Mouse (Mus musculus): Measurements from ENCODE around the gene Clasp2. TPM values are rescaled to one million over a fixed set of nuclear protein-coding genes. Genes with fewer than 3 reads are reported as not detected.
"Not testable (repeated sequence)": the region's sequence is repeated elsewhere in the genome, so short reads cannot be mapped to it uniquely, and the experiment has no call there.

The Clasp2 gene
- total RNA-seq, 2 experiments from 2014 or later, result 95.4 TPM

DNA sequence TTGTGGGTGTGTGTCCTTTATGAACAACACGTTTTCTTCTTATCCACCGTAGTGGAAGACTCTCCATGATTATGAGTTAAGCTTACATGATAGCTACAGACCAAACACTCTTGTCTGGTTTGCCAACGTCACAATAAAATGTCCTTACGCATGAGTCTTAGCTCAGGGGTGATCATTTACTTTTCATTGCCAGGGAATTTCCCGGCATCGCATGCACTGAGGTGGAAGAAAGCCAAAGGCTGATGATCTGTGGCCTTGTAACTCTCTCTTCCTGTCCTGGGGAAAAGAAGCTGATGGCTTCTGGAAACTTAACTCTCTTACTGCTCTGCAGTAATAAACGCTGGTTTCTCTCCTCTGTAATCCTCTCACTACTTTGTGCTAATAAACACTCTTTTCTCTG is 8.1 kb downstream of the Clasp2 start:
- no peak for DNase-seq (ENCODE audit: low spot score in 2 of 2)

DNA sequence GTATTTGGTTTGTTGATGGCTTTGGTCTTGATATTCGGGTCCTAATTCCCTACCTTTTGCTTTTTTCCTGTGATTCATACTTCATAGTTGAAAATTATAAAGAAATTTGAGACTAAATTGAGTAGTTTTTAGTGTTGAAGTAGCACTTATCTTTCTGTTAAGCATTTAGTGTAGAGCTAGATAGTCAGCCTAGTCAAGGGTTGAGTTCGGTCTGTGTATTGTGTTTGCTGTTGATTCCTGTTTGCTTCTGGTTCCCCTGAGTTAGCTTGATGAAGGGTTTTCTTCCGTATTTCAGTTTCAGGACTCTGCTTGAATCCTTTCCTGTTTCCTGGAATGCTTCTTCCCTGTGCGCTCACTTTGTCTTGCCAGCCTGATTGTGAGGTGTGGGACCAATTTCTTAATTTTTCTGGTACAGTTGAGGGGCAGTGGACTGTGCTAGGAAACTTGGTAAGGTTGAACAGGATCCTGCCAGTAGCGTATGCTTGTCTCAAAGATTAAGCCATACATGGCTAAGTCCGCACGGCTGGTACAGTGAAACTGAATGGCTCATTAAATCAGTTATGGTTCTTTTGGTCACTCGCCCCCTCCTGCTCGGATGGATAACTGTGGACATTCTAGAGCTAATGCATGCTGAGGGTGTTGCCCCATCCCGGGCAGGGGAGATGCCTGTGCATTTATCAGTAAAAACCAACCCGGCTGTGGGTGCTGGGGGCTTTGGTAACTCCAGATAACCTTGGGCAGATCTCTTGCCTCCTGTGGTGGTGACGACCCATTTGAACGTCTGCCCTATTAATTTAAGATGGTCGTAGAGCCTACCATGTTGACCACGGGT is 14.8 kb downstream of the Clasp2 start:
- DNase-seq (ENCODE audit: low spot score in 2 of 2), result no peak

DNA sequence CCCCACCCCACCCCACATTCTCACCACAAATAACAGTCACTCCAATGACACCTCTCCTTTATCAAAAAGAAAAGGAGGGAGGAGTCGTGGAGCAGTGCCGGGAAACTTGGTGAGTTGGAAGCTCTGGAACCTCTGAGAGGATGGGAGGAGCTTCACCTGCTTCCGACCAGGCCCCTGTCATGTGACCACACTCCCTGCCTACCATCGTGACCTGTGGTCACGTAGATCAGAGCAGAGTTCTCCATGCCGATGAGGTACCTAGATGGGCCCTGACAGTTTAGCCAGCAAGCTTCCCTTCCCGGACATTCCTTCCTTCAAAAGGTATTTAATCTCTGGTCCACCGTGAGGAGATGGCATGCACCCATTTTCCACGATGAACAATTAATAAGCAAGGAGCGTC is 17.2 kb downstream of the Clasp2 start:
- DNase-seq (ENCODE audit: low spot score in 2 of 2), result no peak

DNA sequence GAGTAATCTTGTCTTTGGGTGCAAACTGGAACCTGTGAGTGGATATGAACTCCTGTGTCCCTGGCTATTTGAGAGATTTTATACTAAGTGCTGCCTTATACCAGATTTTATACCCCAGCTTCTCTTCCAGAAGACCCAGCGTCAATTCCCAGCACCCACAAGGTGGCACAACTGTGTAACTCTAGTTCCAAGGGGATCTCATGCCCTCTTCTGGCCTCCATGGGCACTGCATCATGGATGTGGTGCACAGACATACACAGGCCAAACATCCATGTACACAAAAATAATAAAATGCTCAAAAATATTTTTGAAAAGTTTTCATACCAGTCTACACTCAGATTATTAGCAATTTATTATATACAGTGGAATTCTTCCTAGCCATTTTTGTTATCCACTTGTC is 18.4 kb downstream of the Clasp2 start:
- DNase-seq (ENCODE audit: low spot score in 2 of 2), result no peak

DNA sequence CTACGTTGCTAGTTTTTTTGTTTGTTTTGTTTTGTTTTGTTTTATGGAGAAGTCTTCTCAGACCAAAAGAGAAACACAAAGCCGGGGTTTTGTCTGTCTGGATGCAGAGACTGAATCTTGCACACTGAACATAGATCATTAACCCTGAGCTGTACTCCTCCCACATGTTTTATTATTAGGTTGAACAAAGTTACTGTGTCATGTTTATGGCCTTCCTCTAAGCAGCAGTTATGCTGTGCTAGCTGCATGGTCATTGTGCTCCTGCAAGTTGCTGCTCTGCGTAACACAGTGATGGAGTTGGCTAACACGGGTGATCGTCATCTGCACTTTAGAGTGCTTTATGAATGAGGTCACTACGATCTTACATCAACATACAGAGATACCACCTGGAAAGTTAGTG is 21.1 kb downstream of the Clasp2 start:
- no peak for DNase-seq (ENCODE audit: low spot score in 2 of 2)

DNA sequence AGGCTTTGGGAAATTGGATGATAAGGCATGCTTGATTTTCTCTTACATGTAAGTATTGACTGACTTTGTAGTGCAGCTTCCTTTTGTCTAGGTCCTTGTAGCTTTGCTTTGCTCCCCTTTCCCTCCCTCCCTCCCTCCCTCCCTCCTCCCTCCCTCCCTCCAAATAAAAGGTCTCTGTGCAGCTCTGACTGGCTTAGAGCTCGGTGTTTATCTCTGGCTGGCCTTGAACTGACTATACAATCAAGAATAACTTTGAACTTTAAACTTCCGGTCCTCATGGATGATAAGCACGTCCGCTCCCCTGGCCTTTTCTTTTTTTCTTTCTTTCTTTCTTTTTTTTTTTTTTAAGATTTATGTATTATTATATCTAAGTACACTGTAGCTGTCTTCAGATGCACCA is 21.9 kb downstream of the Clasp2 start:
- DNase-seq (ENCODE audit: low spot score in 2 of 2), result no peak

DNA sequence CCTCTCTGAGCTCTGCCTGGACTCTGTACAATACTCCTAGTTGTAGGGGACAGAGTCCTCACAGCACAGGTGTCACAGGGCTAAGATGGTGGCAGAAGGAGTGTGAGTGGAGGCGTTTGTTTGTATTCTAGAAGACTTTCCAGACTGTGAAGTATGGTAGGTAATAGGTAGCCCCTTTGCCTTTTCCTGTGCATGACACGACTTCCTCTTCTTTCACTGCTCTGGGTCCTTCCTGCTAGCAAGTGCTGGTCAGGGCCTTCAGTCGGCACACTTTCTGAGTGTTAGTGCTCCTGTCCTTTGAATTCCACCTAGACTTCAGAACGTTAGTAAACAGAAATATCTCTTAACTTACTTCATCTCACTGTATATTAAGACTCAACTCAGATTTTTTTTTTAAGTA is 29.4 kb downstream of the Clasp2 start:
- no peak for DNase-seq (ENCODE audit: low spot score in 2 of 2)

DNA sequence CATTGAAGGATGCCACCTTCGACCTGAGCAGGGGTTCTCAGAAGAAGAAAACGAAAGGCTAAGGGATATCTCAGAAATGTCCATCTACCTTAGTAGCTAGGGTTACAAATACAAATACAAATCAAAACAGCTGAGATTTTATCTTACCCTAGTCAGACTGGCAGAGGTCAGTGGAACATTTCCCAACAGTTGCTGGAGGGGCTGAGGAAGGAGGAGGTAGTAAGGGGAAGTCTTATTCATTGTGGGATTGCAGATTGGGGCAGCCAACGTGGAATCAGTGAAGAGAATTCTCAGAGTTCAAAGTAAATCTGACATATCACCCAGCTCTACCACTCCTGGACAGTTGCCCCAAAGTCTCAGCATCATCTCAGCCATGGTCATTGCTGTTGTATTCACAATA is 39.6 kb downstream of the Clasp2 start:
- no peak for DNase-seq (ENCODE audit: low spot score in 2 of 2)

DNA sequence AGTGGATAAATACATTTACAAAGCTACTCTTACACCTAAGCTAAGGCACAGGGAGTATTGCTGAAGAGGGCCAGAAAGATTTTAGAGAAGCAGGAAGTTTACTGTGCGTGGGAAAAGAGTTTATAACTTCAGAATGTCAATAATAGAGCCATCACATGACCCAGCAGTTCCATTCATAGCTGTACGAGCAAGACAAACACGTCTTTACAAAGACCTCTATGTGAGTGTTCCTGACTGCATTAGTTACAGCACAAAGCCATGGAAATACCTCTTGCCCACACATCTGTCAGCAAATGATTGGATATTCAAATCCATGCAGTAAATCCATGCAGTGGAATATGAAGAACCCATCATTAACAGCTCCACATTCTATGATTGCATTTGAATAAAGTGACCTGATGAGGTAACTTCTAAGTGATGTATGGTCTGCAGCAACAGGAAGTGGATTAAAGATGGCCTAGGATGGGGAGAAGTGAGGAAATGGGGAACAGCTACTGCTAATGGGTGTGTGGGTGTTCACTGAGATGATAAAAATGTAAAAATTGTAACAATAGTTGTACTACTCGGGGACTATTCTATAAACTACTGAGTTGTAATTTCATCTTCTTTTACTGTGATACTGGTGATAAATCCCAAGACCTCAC is 41.2 kb downstream of the Clasp2 start:
- no peak for DNase-seq (ENCODE audit: low spot score in 2 of 2)

DNA sequence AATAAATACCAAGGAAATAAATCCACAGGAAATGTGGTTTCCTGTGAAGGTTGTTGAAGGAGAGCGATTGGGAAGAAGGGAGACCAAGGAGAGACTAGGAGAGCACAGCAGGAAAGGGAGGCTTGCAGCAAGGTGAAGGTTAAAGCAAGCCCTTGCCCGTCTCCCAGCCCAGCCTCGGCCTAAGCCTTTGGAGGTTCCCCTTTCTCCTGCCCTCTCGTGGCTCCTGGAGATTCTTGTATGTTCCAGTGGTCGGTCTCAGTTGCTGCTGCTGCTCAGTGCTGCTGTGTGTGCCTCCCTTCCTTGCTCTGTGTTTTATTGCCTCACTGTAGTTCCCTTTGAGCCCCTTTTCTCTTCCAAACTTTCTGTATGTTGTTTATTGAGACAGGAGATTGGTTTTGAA is 42.4 kb downstream of the Clasp2 start:
- DNase-seq (ENCODE audit: low spot score in 2 of 2), result no peak

DNA sequence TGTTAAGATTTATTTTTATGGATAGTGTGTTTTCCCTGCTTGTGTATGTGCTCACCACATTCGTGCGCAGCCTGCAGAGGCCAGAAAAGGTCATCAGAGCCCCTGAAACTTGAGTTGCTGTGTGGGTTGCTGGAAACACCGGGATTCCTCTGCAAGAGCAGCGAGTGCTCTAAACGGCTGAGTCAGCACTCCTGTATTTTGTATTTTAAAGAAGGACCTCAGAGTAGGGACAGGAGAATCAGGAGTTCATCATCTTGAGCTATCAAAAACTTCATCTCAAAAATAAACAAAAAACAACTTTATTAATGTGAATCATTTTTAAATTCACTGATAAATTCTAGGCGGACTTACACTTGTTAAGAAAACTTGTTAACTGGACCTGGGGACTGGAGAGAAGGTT is 48.0 kb downstream of the Clasp2 start:
- DNase-seq (ENCODE audit: low spot score in 2 of 2), result not testable (repeated sequence)

DNA sequence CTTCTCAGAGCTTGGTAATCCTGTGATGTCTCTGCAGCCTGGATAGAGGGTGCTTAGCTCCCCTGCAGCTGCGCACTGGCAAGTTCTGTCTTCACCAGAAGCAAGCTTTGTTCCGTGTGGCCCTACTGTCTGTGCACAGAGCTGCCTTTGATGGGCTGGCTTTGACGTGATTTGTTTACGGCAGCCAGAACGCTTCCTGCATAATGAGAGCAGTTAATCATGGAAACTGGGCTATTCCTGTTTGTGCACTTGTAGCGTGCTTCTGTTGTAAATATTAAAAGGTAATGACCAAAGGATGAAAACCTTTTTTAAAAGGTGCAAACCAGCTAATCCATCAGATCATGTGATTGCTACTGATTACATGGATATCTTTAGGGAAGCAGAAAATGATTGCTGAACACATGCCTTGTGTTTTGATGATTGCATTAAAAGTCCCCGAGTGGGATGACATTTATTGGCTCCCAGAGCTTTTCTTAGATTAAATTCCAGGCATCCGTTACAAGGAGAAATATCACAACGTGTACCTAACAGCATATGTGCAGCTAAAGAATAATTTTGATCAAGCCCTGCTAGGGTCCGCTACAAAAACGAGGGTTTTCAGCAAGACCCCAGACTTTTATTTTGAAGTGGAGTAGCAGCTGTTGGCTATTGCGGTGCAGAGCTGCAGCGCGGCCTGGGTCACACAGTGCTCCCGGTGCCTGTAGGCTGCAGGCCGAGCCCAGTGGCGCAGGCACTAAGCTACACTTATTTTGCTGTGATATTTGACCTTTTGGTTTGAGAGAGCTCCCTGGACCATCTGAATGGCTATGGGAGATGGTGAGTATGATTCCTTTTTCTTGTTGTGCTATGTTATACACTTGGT is 51.6 kb downstream of the Clasp2 start:
- peak; percentile 27 to 43 for DNase-seq (ENCODE audit: low spot score in 2 of 2)

DNA sequence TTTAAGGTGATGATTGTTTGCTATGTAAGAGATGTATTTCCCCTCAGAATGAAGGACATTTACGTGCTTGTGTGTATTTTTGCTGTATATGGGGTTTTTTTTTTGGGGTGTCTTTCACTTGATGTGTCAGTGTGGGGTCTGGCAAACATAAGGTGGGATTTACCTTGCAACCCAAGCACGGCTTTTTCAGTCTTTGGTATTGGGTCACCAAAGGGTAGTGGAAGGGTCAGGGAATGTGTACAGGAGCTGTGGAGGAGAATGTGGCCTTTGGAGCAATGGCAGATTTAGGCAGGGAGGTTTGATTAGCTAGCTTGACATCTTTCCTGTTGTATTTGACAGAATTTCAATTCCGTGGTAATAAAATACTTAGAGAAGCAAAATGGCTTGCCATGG is 52.2 kb downstream of the Clasp2 start:
- no peak for DNase-seq (ENCODE audit: low spot score in 2 of 2)

DNA sequence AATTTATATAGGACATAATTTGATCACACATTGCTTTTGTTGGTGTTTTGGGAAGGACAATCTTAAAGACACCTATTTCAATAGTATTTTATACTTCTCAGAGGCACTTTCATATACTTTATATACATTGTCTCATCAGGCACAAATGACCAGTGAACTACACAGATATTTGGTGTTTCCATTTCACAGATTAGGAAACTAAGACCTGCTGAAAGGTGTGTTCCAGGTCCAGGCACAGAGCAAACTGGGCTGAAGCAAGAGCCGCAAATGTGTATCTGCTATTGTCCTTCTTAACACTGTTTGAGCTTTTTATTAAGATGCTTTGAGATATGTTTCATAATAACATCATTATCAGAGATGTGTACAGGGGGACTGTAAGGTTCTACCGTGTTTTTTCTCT is 52.7 kb downstream of the Clasp2 start:
- no peak for DNase-seq (ENCODE audit: low spot score in 2 of 2)

DNA sequence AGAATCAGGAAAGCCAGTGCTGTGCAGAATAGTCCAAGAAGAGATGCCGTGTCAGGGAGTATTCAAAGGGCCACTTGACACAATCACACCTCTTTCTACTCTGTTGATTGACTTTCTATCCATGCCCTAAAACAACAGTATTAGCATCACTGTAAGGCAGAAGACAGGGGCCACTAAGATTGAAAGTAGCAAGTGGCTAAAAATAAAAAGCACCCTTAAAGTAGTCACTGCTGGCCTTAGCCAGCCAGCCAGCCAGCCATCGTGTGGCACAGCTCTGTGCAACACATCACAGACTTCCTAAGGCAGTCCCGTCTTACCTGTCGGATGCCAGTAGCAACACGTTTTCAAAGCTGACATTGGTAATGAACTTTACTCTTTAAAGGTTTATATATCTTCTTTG is 55.9 kb downstream of the Clasp2 start:
- DNase-seq (ENCODE audit: low spot score in 2 of 2), result no peak

DNA sequence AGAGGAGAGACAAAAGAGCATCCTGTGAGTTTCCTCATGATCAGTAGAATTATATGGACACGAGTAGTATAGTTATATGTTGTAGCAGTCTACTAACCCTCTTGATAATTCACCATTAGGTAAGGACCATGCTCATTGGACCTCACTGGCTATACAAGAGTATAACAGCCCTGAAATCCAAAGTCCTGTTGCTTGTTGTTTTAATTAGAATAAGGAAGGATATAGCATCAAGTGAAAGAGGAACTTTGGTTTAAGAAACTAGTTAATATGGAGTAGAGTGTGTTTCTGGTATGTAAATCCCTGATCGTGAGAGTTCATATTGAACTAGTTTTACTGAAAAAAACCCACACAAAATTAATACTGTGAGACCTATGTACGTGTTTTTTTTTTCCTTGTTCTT is 59.4 kb downstream of the Clasp2 start:
- DNase-seq (ENCODE audit: low spot score in 2 of 2), result no peak

DNA sequence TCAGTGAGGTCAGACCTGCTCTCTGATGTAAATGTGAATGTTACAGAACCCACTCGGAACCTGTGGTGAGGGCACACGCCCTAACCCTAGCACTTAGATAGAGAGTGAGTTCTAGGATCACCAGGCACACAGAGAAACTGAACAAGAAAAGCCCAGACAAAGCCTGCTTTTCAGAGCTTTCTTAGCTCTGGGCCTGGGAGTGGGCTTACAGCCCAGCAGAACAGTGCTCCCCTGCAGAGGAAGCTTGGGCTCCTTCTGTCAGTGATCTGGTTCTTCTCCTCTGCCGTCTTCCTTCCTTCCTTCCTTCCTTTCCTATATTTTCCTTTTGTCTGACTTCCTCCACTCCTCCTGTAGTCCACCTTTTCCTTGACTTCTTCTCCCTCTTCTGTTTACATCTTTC is 61.5 kb downstream of the Clasp2 start:
- no peak for DNase-seq (ENCODE audit: low spot score in 2 of 2)

DNA sequence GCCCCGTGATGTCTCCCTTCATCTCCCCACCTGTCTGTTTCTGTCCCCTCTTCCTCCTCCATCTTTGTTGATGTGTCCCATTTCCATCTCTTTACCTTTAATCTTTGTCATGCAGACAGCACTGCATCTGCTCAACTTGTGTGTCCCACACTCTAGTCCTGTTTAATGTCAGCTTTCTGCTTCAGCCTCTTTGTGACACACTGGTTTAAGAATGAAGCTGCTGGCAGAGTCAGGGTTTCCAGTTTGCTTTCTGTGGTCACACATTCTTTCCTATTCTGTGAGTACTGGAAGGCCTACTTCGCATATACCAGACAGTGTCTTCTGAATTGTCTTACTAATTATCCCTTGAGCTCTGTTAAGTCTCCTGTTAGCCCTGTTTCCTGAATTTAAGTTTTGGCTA is 62.5 kb downstream of the Clasp2 start:
- DNase-seq (ENCODE audit: low spot score in 2 of 2), result no peak

DNA sequence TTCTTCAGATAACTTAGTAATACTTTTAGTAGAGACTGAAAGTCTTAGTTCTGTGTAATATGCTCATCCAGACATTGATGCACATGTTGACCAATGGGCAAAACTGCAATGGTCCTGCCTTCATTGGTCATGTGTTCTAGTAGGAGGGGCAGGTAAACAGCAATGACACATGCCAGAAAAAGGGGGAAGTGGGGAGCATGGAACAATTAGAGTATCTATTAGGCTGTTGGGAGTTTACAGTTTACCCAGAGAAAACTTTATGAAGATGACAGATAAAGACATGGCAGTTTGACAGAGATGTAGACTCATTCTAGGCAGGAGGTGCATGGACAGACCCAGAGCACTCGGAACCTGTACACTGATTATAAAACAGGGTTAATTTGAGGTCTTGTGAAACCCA is 64.1 kb downstream of the Clasp2 start:
- DNase-seq (ENCODE audit: low spot score in 2 of 2), result no peak

DNA sequence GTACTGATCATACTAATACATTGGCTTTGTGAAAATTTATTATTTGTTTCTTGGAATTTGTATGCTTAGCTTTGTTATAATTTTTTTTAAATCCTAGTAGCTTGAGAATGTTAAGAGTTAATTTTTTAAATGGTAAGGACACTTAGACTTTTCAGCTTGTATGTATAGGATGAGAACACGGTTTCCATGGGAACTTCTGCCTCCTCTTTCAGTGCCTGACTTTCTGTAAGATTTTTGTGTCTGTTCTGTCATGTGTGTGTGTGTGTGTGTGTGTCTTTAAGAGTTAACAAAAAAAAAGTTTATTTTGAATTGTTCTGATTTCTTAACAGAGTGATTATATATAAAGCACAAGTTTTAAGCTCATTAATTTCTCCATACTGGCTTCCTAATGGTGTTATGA is 70.1 kb downstream of the Clasp2 start:
- DNase-seq (ENCODE audit: low spot score in 2 of 2), result no peak

DNA sequence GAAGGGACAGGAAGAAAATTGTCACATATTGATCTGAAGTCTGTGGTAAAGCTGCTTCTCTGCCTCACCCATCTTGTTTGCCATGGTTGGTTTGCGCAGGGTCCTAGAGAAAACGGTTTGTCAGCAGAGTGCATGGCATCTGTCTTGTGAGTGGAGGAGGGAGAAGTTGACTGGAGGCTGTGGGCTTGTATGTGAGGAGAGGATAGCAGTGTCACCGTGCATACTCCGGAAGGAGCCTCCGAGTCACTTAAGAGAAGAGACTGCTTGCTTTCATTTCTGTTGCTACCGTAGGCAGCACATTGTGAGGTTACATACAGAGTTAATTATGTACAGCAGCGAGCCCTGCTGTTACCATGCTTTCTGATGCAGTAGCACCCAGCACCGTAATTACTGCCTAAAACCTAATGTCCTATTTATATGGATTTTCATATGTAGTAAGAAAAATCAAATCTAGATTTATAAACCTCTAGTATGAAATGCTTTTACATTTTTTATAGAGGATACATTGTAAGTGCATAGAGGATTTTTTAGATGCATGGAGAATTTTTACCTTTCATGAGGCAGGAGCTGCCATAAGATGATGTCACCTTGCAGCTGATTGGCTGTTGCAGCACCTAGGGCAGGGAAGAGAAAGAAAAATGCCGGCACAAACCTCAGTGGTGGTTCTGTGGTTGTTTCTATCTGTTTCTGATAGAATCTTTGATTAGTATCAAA is 70.8 kb downstream of the Clasp2 start:
- DNase-seq (ENCODE audit: low spot score in 2 of 2), result no peak

DNA sequence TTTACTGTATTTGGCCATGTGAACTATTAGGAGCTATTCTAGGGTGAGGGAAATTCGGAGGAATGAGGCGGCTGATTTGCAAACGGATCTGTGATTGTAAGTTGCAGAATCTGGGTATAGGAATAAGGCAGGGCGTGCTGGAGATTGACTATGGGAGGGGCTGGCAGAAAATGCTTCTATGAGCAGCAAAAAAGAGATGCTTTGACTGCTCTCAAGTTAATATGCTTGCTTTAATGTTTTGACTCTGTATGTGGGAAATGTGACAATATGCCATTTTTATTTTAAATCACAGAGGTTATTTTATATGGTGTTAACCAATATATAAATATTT is 71.4 kb downstream of the Clasp2 start:
- no peak for DNase-seq (ENCODE audit: low spot score in 2 of 2)

All from adrenal gland, postnatal 4 days (tissue).